8 mouse cellular contexts compared by ENCODE assay signal in the genomic region with DNA sequence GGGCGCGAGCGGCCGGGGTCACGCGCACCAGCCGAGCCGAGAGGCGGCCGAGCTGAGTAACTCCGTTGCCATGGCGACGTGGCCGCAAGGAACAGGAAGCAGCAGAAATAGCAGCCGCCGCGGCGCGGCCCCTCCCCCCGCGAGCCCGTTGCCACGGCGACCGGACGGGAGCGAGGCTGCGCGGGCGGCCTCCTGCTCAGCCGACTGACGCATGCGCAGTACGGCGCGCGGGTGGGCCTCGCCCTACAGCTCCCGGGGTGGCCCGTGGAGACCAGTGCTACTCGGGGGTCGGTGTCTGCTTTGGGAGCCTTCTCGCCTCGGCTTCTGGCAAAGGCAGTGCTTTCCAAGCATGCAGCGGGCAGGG.
A peak's percentile ranks its signal among the peaks of the same experiment; 100 is the strongest.
DNase-seq lines count a peak whose midpoint lies in the region; ATAC-seq and TF ChIP-seq lines count a peak whose summit lies in the region.

No protein-coding gene starts in this region.

- H3K27ac ChIP-seq in CH12.LX (ENCODE audit: insufficient read depth, low read depth), result peak overlapping the region; percentile 26
- peak overlapping the region; percentile 97 for H3K27ac ChIP-seq in forebrain, embryonic 11.5 days (ENCODE audit: low read depth, low read length)
- peak overlapping the region; percentile 96 for H3K27ac ChIP-seq in heart, embryonic 16.5 days (ENCODE audit: low read length)
- H3K27ac ChIP-seq in liver, embryonic 15.5 days (replicated peaks), result peak overlapping the region; percentile 73
- peak overlapping the region; percentile 98 for H3K27ac ChIP-seq in neural tube, embryonic 12.5 days

- TF ChIP-seq POLR2A in CH12.LX (IDR thresholded peaks at IDR 0.05; ENCODE audit: low read depth, low read length), result peak; percentile 79

- TF ChIP-seq RAD21 in CH12.LX (IDR thresholded peaks at IDR 0.05; ENCODE audit: low read depth, low read length), result no peak; the same call in 1 of the 2 replicates

- under 1% methylated on average over 45 of the region's 45 CpGs for WGBS in forebrain, embryonic 11.5 days
- 0% methylated on average over 41 of the region's 45 CpGs for WGBS in heart, embryonic 16.5 days
- 0% methylated on average over 38 of the region's 45 CpGs for WGBS in liver, embryonic 15.5 days (ENCODE audit: insufficient replicate concordance)
- under 1% methylated on average over 45 of the region's 45 CpGs for WGBS in neural tube, embryonic 12.5 days

- ATAC-seq in forebrain, embryonic 11.5 days (replicated peaks; ENCODE audit: low FRiP score), result peak; percentile 87
- ATAC-seq in heart, embryonic 16.5 days (replicated peaks; ENCODE audit: extremely low read depth, insufficient read depth, low FRiP score), result peak; percentile 85
- ATAC-seq in liver, embryonic 15.5 days (ENCODE audit: insufficient read depth), result peak; percentile 79
- peak; percentile 80 for ATAC-seq in neural tube, embryonic 12.5 days (ENCODE audit: low FRiP score, low read depth)

- TF ChIP-seq EP300 in CH12.LX (IDR thresholded peaks at IDR 0.05; ENCODE audit: low read length), result 0 out of 2 replicates have a peak, but pooled peaks have one; percentile 36

- peak overlapping the region; percentile 35 for H3K4me2 ChIP-seq in CH12.LX (ENCODE audit: insufficient read depth, low read depth, poor library complexity, severe bottlenecking)
- H3K4me2 ChIP-seq in forebrain, embryonic 11.5 days (ENCODE audit: low read depth, low read length, severe bottlenecking), result peak overlapping the region; percentile 84
- H3K4me2 ChIP-seq in heart, embryonic 16.5 days (ENCODE audit: low read depth, low read length), result peak overlapping the region; percentile 69
- peak overlapping the region; percentile 92 for H3K4me2 ChIP-seq in liver, embryonic 15.5 days
- peak overlapping the region; percentile 59 for H3K4me2 ChIP-seq in neural tube, embryonic 12.5 days (replicated peaks)

- H3K79me2 ChIP-seq in CH12.LX (replicated peaks; ENCODE audit: control insufficient read depth, extremely low read depth, insufficient read depth, poor library complexity, severe bottlenecking), result no peaks in the 10 kb centered on the region

- H3K9me3 ChIP-seq in CH12.LX (replicated peaks; ENCODE audit: low read length), result peaks cover 2% of the 10 kb centered on the region
- H3K9me3 ChIP-seq in forebrain, embryonic 11.5 days (ENCODE audit: control insufficient read depth, low read length), result no peaks in the 10 kb centered on the region
- peaks cover under 1% of the 10 kb centered on the region; the same call in 1 of the 2 replicates for H3K9me3 ChIP-seq in heart, embryonic 16.5 days (replicated peaks; ENCODE audit: control insufficient read depth, low read length)
- no peaks in the 10 kb centered on the region for H3K9me3 ChIP-seq in liver, embryonic 15.5 days (replicated peaks)
- no peaks in the 10 kb centered on the region for H3K9me3 ChIP-seq in neural tube, embryonic 12.5 days

- H3K27me3 ChIP-seq in CH12.LX (replicated peaks), result no peaks in the 10 kb centered on the region
- no peaks in the 10 kb centered on the region for H3K27me3 ChIP-seq in forebrain, embryonic 11.5 days (ENCODE audit: control insufficient read depth, insufficient read depth, low read length)
- H3K27me3 ChIP-seq in heart, embryonic 16.5 days (ENCODE audit: control insufficient read depth, insufficient read depth, low read length), result no peaks in the 10 kb centered on the region
- peaks cover 17% of the 10 kb centered on the region for H3K27me3 ChIP-seq in liver, embryonic 15.5 days
- peaks cover 26% of the 10 kb centered on the region for H3K27me3 ChIP-seq in neural tube, embryonic 12.5 days (replicated peaks)

- H3K4me1 ChIP-seq in CH12.LX (ENCODE audit: control insufficient read depth in 1 of 2, insufficient read depth in 2 of 2), result peaks cover 21 to 48% of the 10 kb centered on the region in 2 experiments
- H3K4me1 ChIP-seq in forebrain, embryonic 11.5 days (replicated peaks; ENCODE audit: control insufficient read depth, insufficient read depth, low read length), result peaks cover 48% of the 10 kb centered on the region
- H3K4me1 ChIP-seq in heart, embryonic 16.5 days (ENCODE audit: control insufficient read depth, insufficient read depth, low read length), result peaks cover 42% of the 10 kb centered on the region
- peaks cover 33% of the 10 kb centered on the region for H3K4me1 ChIP-seq in liver, embryonic 15.5 days (replicated peaks)
- H3K4me1 ChIP-seq in neural tube, embryonic 12.5 days, result peaks cover 72% of the 10 kb centered on the region

- dilution Hi-C loops in CH12.LX (cut with MboI; ENCODE audit: extremely low pct_ligation_motif_present, extremely low pct_unique_long_range_greater_than_20kb, low sequenced_read_pairs), result no loop called here

- in situ Hi-C loops in CH12.LX (cut with MboI; ENCODE audit: low pct_ligation_motif_present, low pct_unique_long_range_greater_than_20kb, low sequenced_read_pairs), result no loop called here

- peak overlapping the region; percentile 89 for H3K9ac ChIP-seq in CH12.LX (ENCODE audit: insufficient read depth, low read depth)
- H3K9ac ChIP-seq in forebrain, embryonic 11.5 days (ENCODE audit: low read length), result peak overlapping the region; percentile 70
- H3K9ac ChIP-seq in heart, embryonic 16.5 days (ENCODE audit: low read length), result peak overlapping the region; percentile 78
- peak overlapping the region; percentile 56 for H3K9ac ChIP-seq in liver, embryonic 15.5 days
- H3K9ac ChIP-seq in neural tube, embryonic 12.5 days, result peak overlapping the region; percentile 48

- H3K4me3 ChIP-seq in CH12.LX (replicated peaks in 1 of 3; ENCODE audit: low read depth in 2 of 3, low read length in 2 of 3, poor library complexity in 1 of 3), result peak overlapping the region; percentile 28 to 56 (median 54)
- peak overlapping the region; percentile 31 for H3K4me3 ChIP-seq in forebrain, embryonic 11.5 days (ENCODE audit: low read depth, low read length)
- peak overlapping the region; percentile 47 for H3K4me3 ChIP-seq in heart, embryonic 16.5 days (ENCODE audit: low read length)
- peak overlapping the region; percentile 66 for H3K4me3 ChIP-seq in liver, embryonic 15.5 days (replicated peaks)
- peak overlapping the region; percentile 18; the same call in 1 of the 2 replicates for H3K4me3 ChIP-seq in neural tube, embryonic 12.5 days

- H3K36me3 ChIP-seq in CH12.LX (replicated peaks in 1 of 2; ENCODE audit: control insufficient read depth in 1 of 2, insufficient read depth in 1 of 2, low read length in 1 of 2), result no peaks in the 10 kb centered on the region
- no peaks in the 10 kb centered on the region for H3K36me3 ChIP-seq in forebrain, embryonic 11.5 days (ENCODE audit: control insufficient read depth, insufficient read depth, low read length)
- no peaks in the 10 kb centered on the region for H3K36me3 ChIP-seq in heart, embryonic 16.5 days (ENCODE audit: control insufficient read depth, insufficient read depth)
- H3K36me3 ChIP-seq in liver, embryonic 15.5 days (replicated peaks), result no peaks in the 10 kb centered on the region
- H3K36me3 ChIP-seq in neural tube, embryonic 12.5 days, result no peaks in the 10 kb centered on the region

- TF ChIP-seq CTCF in CH12.LX (conservative IDR thresholded peaks at IDR 0.05 in 1 of 2, IDR thresholded peaks at IDR 0.05 in 1 of 2; ENCODE audit: low read depth in 2 of 2, low read length in 2 of 2), result no peak

- DNase-seq in CH12.LX (ENCODE audit: extremely low read depth), result peak; percentile 98
- DNase-seq in c-Kit-positive CD71-positive TER-119-negative erythroid progenitor cells, embryonic 14.5 days (ENCODE audit: low read depth), result peak; percentile 87
- DNase-seq in forebrain, embryonic 11.5 days (ENCODE audit: low spot score), result peak; percentile 100
- DNase-seq in kidney, postnatal 36 days, result peak; percentile 100
- DNase-seq in telencephalon, adult 2 months (ENCODE audit: low read depth, low spot score), result peak; percentile 95

TF ChIP-seq in CH12.LX, 34 proteins besides CTCF, POLR2A, EP300 and RAD21 (continues in another document):
- TF ChIP-seq ETS1 (conservative IDR thresholded peaks at IDR 0.05; ENCODE audit: low read depth, low read length), result peak; percentile 30; the same call in 1 of the 2 replicates
- 0 out of 2 replicates have a peak, but pooled peaks have one; percentile 33 for TF ChIP-seq POLR2AphosphoS2 (IDR thresholded peaks at IDR 0.05; ENCODE audit: low read depth, low read length)
- peak; percentile 84 for TF ChIP-seq TCF12 (IDR thresholded peaks at IDR 0.05; ENCODE audit: low read depth, low read length)
- no peak for TF ChIP-seq UBTF (IDR thresholded peaks at IDR 0.05; ENCODE audit: low read depth, low read length)
- no peak for TF ChIP-seq SMC3 (IDR thresholded peaks at IDR 0.05; ENCODE audit: low read depth, low read length)
- TF ChIP-seq RCOR1 (conservative IDR thresholded peaks at IDR 0.05; ENCODE audit: low read depth, low read length), result peak; percentile 73
- peak; percentile 99 for TF ChIP-seq NRF1 (IDR thresholded peaks at IDR 0.05; ENCODE audit: low read depth, low read length)
- TF ChIP-seq HCFC1 (IDR thresholded peaks at IDR 0.05; ENCODE audit: low read depth, low read length), result peak; percentile 46
- TF ChIP-seq MAX (IDR thresholded peaks at IDR 0.05; ENCODE audit: low read length), result peak; percentile 75
- TF ChIP-seq USF1 (IDR thresholded peaks at IDR 0.05; ENCODE audit: low read depth, low read length), result peak; percentile 53
- no peak for TF ChIP-seq JUN (IDR thresholded peaks at IDR 0.05; ENCODE audit: insufficient read depth, low read depth, low read length)
- peak; percentile 87 for TF ChIP-seq ZMIZ1 (IDR thresholded peaks at IDR 0.05; ENCODE audit: low read depth, low read length)
- peak; percentile 35; the same call in 1 of the 2 replicates for TF ChIP-seq MAZ (IDR thresholded peaks at IDR 0.05; ENCODE audit: low read depth, low read length)
- no peak for TF ChIP-seq TBP (conservative IDR thresholded peaks at IDR 0.05; ENCODE audit: low read depth, low read length)
- peak; percentile 98 for TF ChIP-seq MEF2A (IDR thresholded peaks at IDR 0.05; ENCODE audit: borderline replicate concordance, low read depth, low read length)
- TF ChIP-seq SIN3A (IDR thresholded peaks at IDR 0.05; ENCODE audit: low read length), result peak; percentile 91
- TF ChIP-seq KAT2A (IDR thresholded peaks at IDR 0.05; ENCODE audit: insufficient replicate concordance, low read length), result 0 out of 2 replicates have a peak, but pooled peaks have one; percentile 50
- TF ChIP-seq MXI1 (IDR thresholded peaks at IDR 0.05; ENCODE audit: low read depth, low read length), result peak; percentile 100
- no peak for TF ChIP-seq ZKSCAN1 (IDR thresholded peaks at IDR 0.05; ENCODE audit: borderline replicate concordance, low read depth, low read length)
- TF ChIP-seq BHLHE40 (IDR thresholded peaks at IDR 0.05; ENCODE audit: low read depth, low read length), result peak; percentile 83
- TF ChIP-seq NELFE (IDR thresholded peaks at IDR 0.05; ENCODE audit: low read depth, low read length), result peak; percentile 89
- TF ChIP-seq CHD2 (IDR thresholded peaks at IDR 0.05; ENCODE audit: low read length), result peak; percentile 94
- TF ChIP-seq IRF4 (IDR thresholded peaks at IDR 0.05; ENCODE audit: low read depth, low read length), result peak; percentile 72
- TF ChIP-seq PAX5 (IDR thresholded peaks at IDR 0.05; ENCODE audit: low read length), result no peak
- TF ChIP-seq CHD1 (IDR thresholded peaks at IDR 0.05; ENCODE audit: low read depth, low read length), result no peak

Comparison
In these comparisons a context has a peak if more than half of its experiments do, and no peak if none do; other contexts are left out.
1. Peak in every context shown above with its lines: DNase-seq, ATAC-seq, H3K4me3 ChIP-seq and H3K27ac ChIP-seq.
2. H3K27ac ChIP-seq: peak in every context shown above with its lines; median percentile 98 in neural tube, embryonic 12.5 days; 97 in forebrain, embryonic 11.5 days; 96 in heart, embryonic 16.5 days; 73 in liver, embryonic 15.5 days; 26 in CH12.LX.
3. H3K4me2 ChIP-seq: peak in every context shown above with its lines; median percentile 92 in liver, embryonic 15.5 days; 84 in forebrain, embryonic 11.5 days; 69 in heart, embryonic 16.5 days; 59 in neural tube, embryonic 12.5 days; 35 in CH12.LX.